Comparison of ENCODE assay signal across 8 mouse cellular contexts in the genomic region with DNA sequence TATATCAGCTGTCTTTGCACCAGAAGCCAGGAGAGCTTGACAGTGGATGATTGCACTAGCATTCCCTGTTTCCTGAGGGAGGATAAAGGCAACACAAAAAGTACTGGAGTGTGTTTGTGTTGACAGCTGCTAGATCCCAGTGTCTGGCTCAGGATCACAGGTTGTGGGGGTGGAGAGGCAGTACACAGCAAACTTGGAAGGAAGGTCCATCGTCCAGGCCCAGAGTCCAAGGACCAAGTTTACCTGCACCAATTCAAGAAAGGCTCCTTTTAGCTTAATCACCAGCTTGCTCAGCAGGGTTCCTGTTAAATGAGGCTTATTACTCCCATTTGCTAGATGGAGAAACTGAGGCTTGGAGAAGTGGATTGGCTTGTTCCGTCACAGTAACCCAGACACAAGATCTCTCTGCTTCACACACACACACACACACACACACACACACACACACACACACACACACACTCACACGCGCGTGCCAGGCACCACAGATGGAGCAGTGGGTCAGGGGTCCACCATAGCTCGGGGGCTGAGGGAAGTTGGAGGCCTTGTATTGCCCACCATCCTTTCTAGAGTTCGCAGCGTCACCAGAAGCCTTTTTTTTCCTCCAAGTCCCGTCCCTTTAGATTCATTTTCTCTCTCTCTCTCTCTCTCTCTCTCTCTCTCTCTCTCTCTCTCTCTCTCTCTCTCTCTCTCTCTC. TPM values are rescaled to one million over a fixed set of nuclear protein-coding genes. Genes with fewer than 3 reads are reported as not detected.
A peak's percentile ranks its signal among the peaks of the same experiment; 100 is the strongest.
DNase-seq lines count a peak whose midpoint lies in the region; ATAC-seq and TF ChIP-seq lines count a peak whose summit lies in the region.

No protein-coding gene starts in this region.

- 38% methylated on average over 9 of the region's 9 CpGs for WGBS in heart, embryonic 15.5 days
- WGBS in forebrain, embryonic 15.5 days = 33% methylated on average over 9 of the region's 9 CpGs
- 26% methylated on average over 9 of the region's 9 CpGs for WGBS in kidney, postnatal 0 days

- no peak overlapping the region for H3K27ac ChIP-seq in heart, embryonic 15.5 days
- peak overlapping the region; percentile 71 for H3K27ac ChIP-seq in forebrain, embryonic 15.5 days (replicated peaks)
- H3K27ac ChIP-seq in kidney, postnatal 0 days = 0 out of 2 replicates have a peak overlapping the region, but pooled peaks have one; percentile 10

- H3K36me3 ChIP-seq in heart, embryonic 15.5 days = no peaks in the 10 kb centered on the region
- no peaks in the 10 kb centered on the region for H3K36me3 ChIP-seq in forebrain, embryonic 15.5 days
- H3K36me3 ChIP-seq in kidney, postnatal 0 days (ENCODE audit: insufficient read depth, low read length) = no peaks in the 10 kb centered on the region

- no peaks in the 10 kb centered on the region for H3K27me3 ChIP-seq in heart, embryonic 15.5 days
- H3K27me3 ChIP-seq in forebrain, embryonic 15.5 days = no peaks in the 10 kb centered on the region
- H3K27me3 ChIP-seq in kidney, postnatal 0 days (ENCODE audit: insufficient read depth, low read length) = no peaks in the 10 kb centered on the region

- TF ChIP-seq CTCF in kidney, postnatal 0 days (IDR thresholded peaks at IDR 0.05; ENCODE audit: low read depth) = no peak

- DNase-seq in heart, postnatal 4 days = no peak
- DNase-seq in kidney, postnatal 0 days (ENCODE audit: low spot score) = no peak
- DNase-seq in neural tube, embryonic 10.5 days (ENCODE audit: extremely low spot score, low spot score) = peak; percentile 31
- DNase-seq in Muller cell, postnatal 12 days (ENCODE audit: inconsistent ontology term) = no peak
- no peak for DNase-seq in cerebellum, postnatal 4 days (ENCODE audit: low spot score in 2 of 2)
- DNase-seq in ovary, postnatal 14 days (ENCODE audit: low spot score) = no peak

- H3K9me3 ChIP-seq in heart, embryonic 15.5 days (replicated peaks) = no peaks in the 10 kb centered on the region
- H3K9me3 ChIP-seq in forebrain, embryonic 15.5 days = no peaks in the 10 kb centered on the region
- no peaks in the 10 kb centered on the region for H3K9me3 ChIP-seq in kidney, postnatal 0 days (replicated peaks; ENCODE audit: low read length)

- peaks cover 3% of the 10 kb centered on the region for H3K4me1 ChIP-seq in heart, embryonic 15.5 days (replicated peaks)
- H3K4me1 ChIP-seq in forebrain, embryonic 15.5 days = peaks cover 8% of the 10 kb centered on the region
- H3K4me1 ChIP-seq in kidney, postnatal 0 days (replicated peaks; ENCODE audit: insufficient read depth, low read length) = no peaks in the 10 kb centered on the region; the same call in 1 of the 2 replicates

- ATAC-seq in heart, embryonic 15.5 days (replicated peaks; ENCODE audit: insufficient number of reproducible peaks, insufficient read depth, low FRiP score, low read depth) = no peak
- peak; percentile 62 for ATAC-seq in forebrain, embryonic 15.5 days (replicated peaks)
- peak; percentile 37; the same call in 1 of the 2 replicates for ATAC-seq in kidney, postnatal 0 days (replicated peaks; ENCODE audit: low FRiP score, low read depth)

- peak overlapping the region; percentile 51 for H3K4me3 ChIP-seq in heart, embryonic 15.5 days
- peak overlapping the region; percentile 48 for H3K4me3 ChIP-seq in forebrain, embryonic 15.5 days
- peak overlapping the region; percentile 38 for H3K4me3 ChIP-seq in kidney, postnatal 0 days (replicated peaks; ENCODE audit: low read depth, low read length)

- peak overlapping the region; percentile 80 for H3K4me2 ChIP-seq in heart, embryonic 15.5 days
- H3K4me2 ChIP-seq in forebrain, embryonic 15.5 days (replicated peaks) = peak overlapping the region; percentile 73
- peak overlapping the region; percentile 84 for H3K4me2 ChIP-seq in kidney, postnatal 0 days (ENCODE audit: low read length)

- no peak overlapping the region for H3K9ac ChIP-seq in heart, embryonic 15.5 days
- H3K9ac ChIP-seq in forebrain, embryonic 15.5 days (replicated peaks) = peak overlapping the region; percentile 56
- peak overlapping the region; percentile 53; the same call in 1 of the 2 replicates for H3K9ac ChIP-seq in kidney, postnatal 0 days (ENCODE audit: low read depth, low read length)

RNA-seq across cellular contexts. Expression of gene Pax8, which starts 45.3 kb away (rescaled TPM):
- 0.19 TPM in 1 of 2 replicates, not detected in the other for polyA plus RNA-seq in heart, embryonic 15.5 days (2015; fragmentation: Nextera tagmentation; extraction: Ambion mirVana)
- total RNA-seq in heart, postnatal 4 days (2021) = not detected
- polyA plus RNA-seq in forebrain, embryonic 15.5 days (2015; fragmentation: Nextera tagmentation; extraction: Ambion mirVana) = 0.26 and 0.33 TPM in 2 replicates
- 116 and 120 TPM in 2 replicates for polyA plus RNA-seq in kidney, postnatal 0 days (2015; fragmentation: Nextera tagmentation; extraction: Ambion mirVana)

Comparison
In these comparisons a context has a peak if more than half of its experiments do, and no peak if none do; other contexts are left out.
1. RNA of gene Pax8, which starts 45.3 kb away (polyA plus RNA-seq): 116 to 120 TPM in kidney, postnatal 0 days; 0.26 to 0.33 TPM in forebrain, embryonic 15.5 days and 0.19 TPM in heart, embryonic 15.5 days; every median in the first group is over 10 times any median in the second.
2. Peak in every context shown above with its lines, with median percentiles within 50 percentile points of each other: H3K4me2 ChIP-seq and H3K4me3 ChIP-seq.